Mouse (Mus musculus) heart, postnatal 0 days (tissue): ENCODE measurements around the gene Traf5.

ENCODE experiments used
- CTCF ChIP-seq: IDR thresholded peaks from 2 replicates; pipeline ENCODE4 v1.5.1; 2016; ENCODE audit warnings: antibody characterized with exemption, control low read depth, low read depth
- EP300 ChIP-seq: IDR thresholded peaks from 2 replicates; pipeline ENCODE4 v1.6.1; 2016; ENCODE audit warnings: antibody characterized with exemption, low read depth

DNA sequence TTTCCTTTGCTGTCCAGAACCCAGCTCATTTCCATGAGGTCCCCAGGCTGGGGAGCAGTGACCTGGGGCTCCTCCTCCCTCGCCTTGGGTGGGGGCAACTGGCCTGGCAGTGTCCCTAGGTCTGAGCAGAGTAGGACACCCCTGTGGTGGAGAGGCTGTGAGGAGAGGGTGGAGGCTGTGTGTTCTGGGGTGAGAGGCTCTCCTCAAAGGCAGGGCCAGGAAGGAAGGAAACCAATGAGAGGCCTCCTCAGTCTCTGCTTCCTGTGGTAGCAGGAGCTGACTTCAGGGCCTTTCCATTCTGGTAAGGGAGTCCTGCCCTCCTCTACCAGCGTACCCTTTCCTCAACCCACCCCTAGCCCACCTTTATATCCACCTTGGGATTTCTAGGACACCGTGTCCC is 136.1 kb downstream of the Traf5 start:
- TF ChIP-seq EP300 (no peak), CTCF (no peak)
